Mouse (Mus musculus) embryonic facial prominence, embryonic 15.5 days (tissue): ENCODE results near the gene Smyd1. TPM values are rescaled to one million over a fixed set of nuclear protein-coding genes. Genes with fewer than 3 reads are reported as not detected.

Experiments used
- ATAC-seq: fragments of 200-750 bp; cut with Nextera tagmentation; 2 replicates; pipeline ENCODE4 v1.8.0; 2017; ENCODE audit warnings: low read depth, moderate TSS enrichment; ENCODE audit not compliant: insufficient number of reproducible peaks, low FRiP score, low TSS enrichment
- H3K27ac ChIP-seq: fragments of 300-500 bp; sonication (generic); replicated peaks from 2 replicates; pipeline ENCODE4 v1.5.1; 2015; ENCODE audit warnings: mild to moderate bottlenecking, inconsistent platforms
- H3K27me3 ChIP-seq: fragments of 300-500 bp; sonication (generic); 2 replicates; pipeline ENCODE4 v1.6.1; 2015; ENCODE audit warnings: inconsistent platforms
- H3K36me3 ChIP-seq: fragments of 300-500 bp; sonication (generic); 2 replicates; pipeline ENCODE4 v1.6.1; 2015; ENCODE audit warnings: mild to moderate bottlenecking, inconsistent platforms
- H3K4me1 ChIP-seq: fragments of 300-500 bp; sonication (generic); 2 replicates; pipeline ENCODE4 v1.6.1; 2015; ENCODE audit warnings: inconsistent platforms
- H3K4me2 ChIP-seq: fragments of 300-500 bp; sonication (generic); replicated peaks from 2 replicates; pipeline ENCODE4 v1.6.1; 2015; ENCODE audit warnings: mild to moderate bottlenecking, inconsistent platforms
- H3K4me3 ChIP-seq: fragments of 300-500 bp; sonication (generic); replicated peaks from 2 replicates; pipeline ENCODE4 v1.5.1; 2015; ENCODE audit warnings: mild to moderate bottlenecking, inconsistent platforms
- H3K9ac ChIP-seq: fragments of 300-500 bp; sonication (generic); 2 replicates; pipeline ENCODE4 v1.6.1; 2015; ENCODE audit warnings: inconsistent platforms
- H3K9me3 ChIP-seq: fragments of 300-500 bp; sonication (generic); replicated peaks from 2 replicates; pipeline ENCODE4 v1.6.1; 2016; ENCODE audit warnings: inconsistent platforms
- WGBS: fragments of 180-500 bp; shearing (Covaris S2); methylation state at CpG from one replicate; pipeline ENCODE4 v1.1.7; 2015; 5-methylcytosine and 5-hydroxymethylcytosine counted together
- polyA plus RNA-seq: library from polyadenylated mRNA; unstranded; fragments of >200 nt; fragmentation: Nextera tagmentation; extraction: Ambion mirVana; gene quantifications from 2 replicates; pipeline ENCODE4 v1.2.1, GENCODE M21; 2015

Gene Smyd1
- polyA plus RNA-seq, 1 experiment from 2014 or later: 12.6 TPM

GRCm38 (mm10) chr6:71236506-71236905 is 85.5 kb downstream of the Smyd1 start:
- H3K4me1 ChIP-seq: no peaks in the 10 kb centered on the region
- no peak overlapping the region for H3K27ac ChIP-seq
- no peak overlapping the region for H3K9ac ChIP-seq
- 79% methylated on average over 6 of the region's 6 CpGs for WGBS
- no peaks in the 10 kb centered on the region for H3K27me3 ChIP-seq
- ATAC-seq: no peak
- H3K4me2 ChIP-seq: no peak overlapping the region
- no peaks in the 10 kb centered on the region for H3K36me3 ChIP-seq
- no peak overlapping the region for H3K4me3 ChIP-seq
- H3K9me3 ChIP-seq: no peaks in the 10 kb centered on the region

- ATAC-seq: no peak
- H3K9me3 ChIP-seq: no peaks in the 10 kb centered on the region
These were observed 86.1 kb downstream of the Smyd1 start for GRCm38 (mm10) chr6:71235944-71236343.

GRCm38 (mm10) chr6:71235121-71235520 is 86.9 kb downstream of the Smyd1 start:
- H3K36me3 ChIP-seq: no peaks in the 10 kb centered on the region
- H3K4me2 ChIP-seq: no peak overlapping the region
- ATAC-seq: no peak
- H3K27ac ChIP-seq: no peak overlapping the region
- H3K9me3 ChIP-seq: no peaks in the 10 kb centered on the region
- no peak overlapping the region for H3K4me3 ChIP-seq
- no peaks in the 10 kb centered on the region for H3K27me3 ChIP-seq
- no peak overlapping the region for H3K9ac ChIP-seq
- WGBS: 79% methylated on average over 13 of the region's 13 CpGs
- H3K4me1 ChIP-seq: no peaks in the 10 kb centered on the region

More at GRCm38 (mm10) chr6:71235944-71236343, 86.1 kb downstream of the Smyd1 start:
- Histone ChIP-seq H3K4me1 (no peaks in the 10 kb centered on the region), H3K27me3 (no peaks in the 10 kb centered on the region), H3K4me3 (no peak overlapping the region), H3K27ac (no peak overlapping the region), H3K4me2 (no peak overlapping the region), H3K36me3 (no peaks in the 10 kb centered on the region), H3K9ac (no peak overlapping the region)
- 79% methylated on average over 3 of the region's 3 CpGs for WGBS

- H3K9me3 ChIP-seq: no peaks in the 10 kb centered on the region
- 10% methylated on average over 7 of the region's 7 CpGs for WGBS
- peaks cover 4% of the 10 kb centered on the region; the same call in 1 of the 2 replicates for H3K4me1 ChIP-seq
- H3K27me3 ChIP-seq: no peaks in the 10 kb centered on the region
- ATAC-seq: no peak; the same call in 1 of the 2 replicates
- H3K4me3 ChIP-seq: no peak overlapping the region
- H3K4me2 ChIP-seq: no peak overlapping the region
- no peak overlapping the region for H3K9ac ChIP-seq
- no peak overlapping the region for H3K27ac ChIP-seq
- no peaks in the 10 kb centered on the region for H3K36me3 ChIP-seq
These were observed 94.8 kb downstream of the Smyd1 start for GRCm38 (mm10) chr6:71227157-71227770.

- H3K27ac ChIP-seq: no peak overlapping the region
- no peak for ATAC-seq
These were observed 95.5 kb downstream of the Smyd1 start for GRCm38 (mm10) chr6:71226544-71226943.

GRCm38 (mm10) chr6:71224184-71224943 is 97.7 kb downstream of the Smyd1 start:
- no peak overlapping the region for H3K4me3 ChIP-seq
- WGBS: 65% methylated on average over 3 of the region's 3 CpGs
- H3K9ac ChIP-seq: no peak overlapping the region
- H3K4me2 ChIP-seq: no peak overlapping the region
- no peaks in the 10 kb centered on the region for H3K9me3 ChIP-seq
- H3K4me1 ChIP-seq: peaks cover 4% of the 10 kb centered on the region; the same call in 1 of the 2 replicates
- H3K27me3 ChIP-seq: no peaks in the 10 kb centered on the region
- H3K36me3 ChIP-seq: no peaks in the 10 kb centered on the region
- ATAC-seq: no peak
- H3K27ac ChIP-seq: no peak overlapping the region

More at GRCm38 (mm10) chr6:71226544-71226943, 95.5 kb downstream of the Smyd1 start:
- WGBS: 33% methylated on average over 6 of the region's 6 CpGs
- Histone ChIP-seq H3K4me2 (no peak overlapping the region), H3K9me3 (no peaks in the 10 kb centered on the region), H3K36me3 (no peaks in the 10 kb centered on the region), H3K4me3 (no peak overlapping the region), H3K4me1 (peaks cover 4% of the 10 kb centered on the region; the same call in 1 of the 2 replicates), H3K9ac (no peak overlapping the region), H3K27me3 (no peaks in the 10 kb centered on the region)

GRCm38 (mm10) chr6:71221501-71221900 is 100.5 kb downstream of the Smyd1 start:
- H3K4me3 ChIP-seq: no peak overlapping the region
- no peaks in the 10 kb centered on the region for H3K27me3 ChIP-seq
- H3K9me3 ChIP-seq: no peaks in the 10 kb centered on the region
- no peaks in the 10 kb centered on the region for H3K36me3 ChIP-seq
- ATAC-seq: no peak
- 76% methylated on average over 4 of the region's 4 CpGs for WGBS
- H3K9ac ChIP-seq: no peak overlapping the region
- no peak overlapping the region for H3K27ac ChIP-seq
- H3K4me1 ChIP-seq: no peaks in the 10 kb centered on the region
- no peak overlapping the region for H3K4me2 ChIP-seq

- H3K4me1 ChIP-seq: no peaks in the 10 kb centered on the region
- WGBS: 96% methylated on average over 3 of the region's 3 CpGs
- no peak overlapping the region for H3K4me3 ChIP-seq
- H3K27me3 ChIP-seq: no peaks in the 10 kb centered on the region
- H3K36me3 ChIP-seq: no peaks in the 10 kb centered on the region
- no peak overlapping the region for H3K27ac ChIP-seq
- no peak overlapping the region for H3K4me2 ChIP-seq
- H3K9me3 ChIP-seq: no peaks in the 10 kb centered on the region
- H3K9ac ChIP-seq: no peak overlapping the region
- ATAC-seq: no peak
These were observed 109.6 kb downstream of the Smyd1 start for GRCm38 (mm10) chr6:71212471-71212870.

- no peak; the same call in 1 of the 2 replicates for ATAC-seq
- Histone ChIP-seq H3K36me3 (no peaks in the 10 kb centered on the region), H3K27ac (no peak overlapping the region), H3K4me1 (no peaks in the 10 kb centered on the region), H3K27me3 (no peaks in the 10 kb centered on the region), H3K4me2 (no peak overlapping the region), H3K9me3 (no peaks in the 10 kb centered on the region), H3K4me3 (no peak overlapping the region), H3K9ac (no peak overlapping the region)
- WGBS: 62% methylated on average over 7 of the region's 7 CpGs
These were observed 110.1 kb downstream of the Smyd1 start for GRCm38 (mm10) chr6:71211917-71212316.

GRCm38 (mm10) chr6:71208691-71209090 is 113.3 kb downstream of the Smyd1 start:
- 67% methylated on average over 2 of the region's 2 CpGs for WGBS
- no peaks in the 10 kb centered on the region for H3K27me3 ChIP-seq
- H3K4me1 ChIP-seq: no peaks in the 10 kb centered on the region
- no peaks in the 10 kb centered on the region for H3K36me3 ChIP-seq
- H3K9ac ChIP-seq: no peak overlapping the region
- no peak overlapping the region for H3K4me2 ChIP-seq
- H3K4me3 ChIP-seq: no peak overlapping the region
- H3K27ac ChIP-seq: no peak overlapping the region
- no peak for ATAC-seq
- H3K9me3 ChIP-seq: no peaks in the 10 kb centered on the region

- Histone ChIP-seq H3K27me3 (no peaks in the 10 kb centered on the region), H3K4me2 (no peak overlapping the region), H3K4me1 (no peaks in the 10 kb centered on the region), H3K9me3 (no peaks in the 10 kb centered on the region), H3K4me3 (no peak overlapping the region), H3K36me3 (no peaks in the 10 kb centered on the region), H3K9ac (no peak overlapping the region), H3K27ac (no peak overlapping the region)
- ATAC-seq: no peak
- 88% methylated on average over 8 of the region's 8 CpGs for WGBS
These were observed 117.9 kb downstream of the Smyd1 start for GRCm38 (mm10) chr6:71204166-71204565.
